Mouse (Mus musculus) 3134 (cell line): Measurements from ENCODE around the gene Cyp51.
A peak's percentile ranks its signal among the peaks of the same experiment; 100 is the strongest.
"Not testable (repeated sequence)": the region's sequence is repeated elsewhere in the genome, so short reads cannot be mapped to it uniquely, and the experiment has no call there.

ENCODE experiments used
- DNase-seq: peaks from one replicate; pipeline ENCODE4 v3.0.0-alpha.2; 2011; ENCODE audit warnings: low spot score; ENCODE audit not compliant: insufficient read length; ENCODE audit errors: extremely low read depth

The Cyp51 gene

DNA sequence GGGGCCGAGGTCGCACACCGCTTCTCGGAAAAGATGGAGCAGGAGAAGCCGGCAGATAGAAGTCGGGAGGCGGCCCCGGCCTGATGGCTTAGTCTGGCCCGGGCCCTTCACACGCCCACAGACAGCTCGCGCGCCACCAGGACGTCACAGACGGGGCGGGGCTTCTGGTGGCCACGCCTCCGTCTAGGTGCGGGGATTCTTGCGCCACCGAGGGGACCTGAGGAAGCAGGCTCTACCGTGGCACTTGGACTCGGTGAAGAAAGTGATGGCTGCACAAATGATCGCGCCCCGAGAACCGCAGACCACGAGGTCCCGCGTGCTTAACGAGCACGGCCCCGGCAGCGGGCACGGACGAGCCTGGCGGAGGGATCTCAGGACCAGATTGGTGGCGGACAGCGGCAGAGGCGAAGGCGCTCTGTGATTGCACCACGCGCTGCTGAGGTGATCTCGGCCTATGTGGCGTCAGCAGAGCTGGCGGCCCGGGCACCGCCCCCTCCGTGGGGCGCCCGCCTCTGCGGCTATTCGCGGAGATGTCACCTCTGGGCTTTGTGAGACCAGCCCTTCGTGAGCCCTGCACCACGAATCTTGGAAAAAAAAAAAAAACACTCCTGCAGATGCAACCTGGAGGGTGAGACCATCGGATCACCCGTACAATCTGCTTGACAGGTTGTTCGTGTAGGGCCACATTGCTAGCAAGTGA lies at the start of gene Cyp51:
Gene Cyp51 (minus strand): TSS at position 406 of the 700 bp plus-strand sequence.
- peak; percentile 97 for DNase-seq

DNA sequence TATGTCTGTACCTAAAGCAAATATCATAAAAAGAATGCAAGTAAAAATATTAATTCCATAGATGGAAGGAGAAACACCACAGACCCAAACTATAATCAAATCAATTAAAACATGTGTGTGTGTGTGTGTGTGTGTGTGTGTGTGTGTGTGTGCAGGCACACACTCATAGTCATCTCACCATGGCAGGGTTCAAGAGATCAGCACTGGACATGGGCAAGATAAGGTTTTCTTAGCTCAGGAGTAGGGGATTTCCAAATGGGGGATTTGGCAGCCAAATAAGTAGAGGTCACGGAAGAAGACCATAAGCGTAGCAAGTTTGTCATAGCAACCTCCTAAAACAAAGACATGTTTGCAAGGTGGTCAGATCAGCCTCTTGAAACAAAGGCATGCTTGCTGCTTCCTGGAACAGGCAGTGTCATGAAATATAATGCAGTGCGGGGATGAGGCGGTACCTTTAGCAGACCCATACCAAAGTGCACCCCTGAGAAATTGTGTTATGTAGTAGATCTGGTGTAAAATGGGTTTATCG lies 8.1 kb upstream of the Cyp51 start:
- DNase-seq, result no peak

DNA sequence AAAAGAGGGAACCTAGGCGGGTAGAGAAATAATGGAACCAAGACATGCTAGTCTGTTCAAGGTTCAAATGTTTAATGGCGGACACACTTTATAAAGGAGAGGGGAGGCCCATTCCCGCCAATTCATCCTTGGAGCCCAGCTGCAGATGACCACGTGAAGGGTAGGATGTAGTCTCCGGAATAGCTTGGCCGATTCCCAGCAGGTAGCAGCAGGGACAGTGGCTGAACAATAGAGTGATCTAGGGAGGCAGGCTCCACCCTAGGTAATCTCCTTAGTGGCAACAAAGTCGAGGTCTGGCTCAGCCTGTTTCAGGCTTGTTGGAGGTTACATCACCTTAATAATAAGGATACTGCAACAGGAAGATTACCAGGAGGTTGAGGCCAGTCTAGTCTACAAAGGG lies 2.5 kb upstream of the Cyp51 start:
- not testable (repeated sequence) for DNase-seq

DNA sequence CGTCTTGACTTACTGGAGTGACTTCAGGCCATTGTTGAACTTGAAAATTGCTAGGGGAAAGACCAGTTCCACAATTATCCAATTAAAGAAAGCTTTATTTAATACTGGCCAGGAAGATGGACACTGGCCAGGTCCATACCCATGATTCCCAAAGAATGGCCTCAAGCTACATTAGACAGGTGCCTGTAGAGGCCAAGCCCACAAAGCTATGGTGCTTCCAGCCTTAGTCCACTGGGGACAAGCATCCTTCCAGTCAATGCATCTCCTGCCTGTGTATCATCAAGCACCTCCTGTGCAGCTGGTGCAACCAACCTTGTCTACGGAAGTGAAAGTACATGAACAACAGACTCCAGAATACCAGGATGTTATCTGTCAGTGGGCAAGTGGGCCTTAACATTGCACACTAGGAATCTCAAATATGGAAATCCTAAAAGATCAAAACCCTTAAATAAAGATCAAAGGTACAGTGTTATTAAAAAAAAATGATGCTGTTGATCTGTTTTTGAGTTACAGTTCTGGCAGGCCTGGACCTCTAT lies 1.2 kb upstream of the Cyp51 start:
- no peak for DNase-seq

DNA sequence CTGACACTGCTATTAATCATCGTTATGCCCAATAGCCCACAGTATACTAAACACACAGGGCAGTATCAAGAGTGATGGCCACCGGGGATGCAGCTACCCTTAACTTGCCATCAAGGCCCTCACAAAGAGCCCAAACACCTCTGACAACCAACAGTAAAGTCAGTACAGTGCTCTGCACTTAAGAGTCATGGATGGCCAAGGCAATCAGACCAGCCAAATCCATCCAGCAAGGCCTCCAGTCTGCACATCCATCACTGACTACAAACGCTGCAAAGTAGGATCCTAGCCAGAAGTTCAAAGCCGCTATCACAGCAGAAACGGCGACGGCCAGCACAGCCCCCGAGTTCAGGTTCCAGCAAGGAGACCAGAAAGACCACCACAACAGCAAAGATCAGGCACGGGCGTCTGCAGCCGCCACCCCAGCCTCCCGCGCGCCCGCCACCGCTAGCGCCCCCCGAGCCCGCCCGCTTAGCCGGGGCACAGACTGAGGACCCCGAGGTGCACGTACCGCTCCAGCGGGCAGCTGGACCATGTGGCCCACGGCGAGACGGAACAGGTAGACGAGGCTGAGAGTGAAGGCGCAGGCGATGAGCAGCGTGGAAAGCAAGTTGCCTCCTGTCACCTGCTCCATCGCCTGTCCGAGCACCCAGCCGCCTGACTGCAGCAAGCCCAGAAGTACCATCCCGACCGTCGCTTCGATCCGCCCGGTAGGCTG lies 763 bp downstream of the Cyp51 start:
- no peak for DNase-seq

DNA sequence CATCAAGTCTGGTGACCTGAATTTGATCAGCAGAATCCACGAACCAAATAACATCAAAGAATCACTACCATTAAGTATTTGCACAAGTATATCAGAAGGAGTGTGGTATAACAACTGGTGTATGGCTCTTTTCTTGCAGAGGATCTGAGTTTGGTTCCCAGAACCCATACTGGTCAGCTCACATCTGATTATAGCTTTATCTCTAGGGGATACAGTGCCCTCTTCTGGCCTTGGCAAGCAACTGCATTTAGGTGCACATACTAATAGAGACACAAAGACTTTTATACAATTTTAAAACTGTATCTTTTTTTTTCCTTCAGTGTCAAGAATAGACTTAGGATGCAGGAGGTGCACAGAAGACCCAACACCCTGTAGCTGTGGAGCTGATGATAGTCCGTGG lies 2.8 kb downstream of the Cyp51 start:
- no peak for DNase-seq

DNA sequence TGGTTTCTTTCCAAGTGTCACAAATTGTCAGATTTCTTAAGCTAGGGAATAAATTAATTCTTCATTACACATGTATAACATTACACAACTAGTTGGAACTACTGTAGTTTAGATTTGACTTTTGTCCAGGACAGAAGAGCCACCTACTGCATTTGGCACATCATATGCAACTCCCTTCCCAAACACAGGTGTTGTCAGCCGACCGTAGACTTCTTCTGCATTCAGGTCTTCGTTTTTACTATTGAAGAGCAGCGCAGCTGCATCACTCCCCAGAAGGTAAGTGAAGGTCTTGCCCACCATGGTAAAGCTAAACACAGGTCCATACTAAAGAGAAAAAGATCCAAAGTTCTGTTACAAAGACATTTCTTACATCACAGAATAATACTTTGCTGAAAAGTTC lies 3.5 kb downstream of the Cyp51 start:
- no peak for DNase-seq

DNA sequence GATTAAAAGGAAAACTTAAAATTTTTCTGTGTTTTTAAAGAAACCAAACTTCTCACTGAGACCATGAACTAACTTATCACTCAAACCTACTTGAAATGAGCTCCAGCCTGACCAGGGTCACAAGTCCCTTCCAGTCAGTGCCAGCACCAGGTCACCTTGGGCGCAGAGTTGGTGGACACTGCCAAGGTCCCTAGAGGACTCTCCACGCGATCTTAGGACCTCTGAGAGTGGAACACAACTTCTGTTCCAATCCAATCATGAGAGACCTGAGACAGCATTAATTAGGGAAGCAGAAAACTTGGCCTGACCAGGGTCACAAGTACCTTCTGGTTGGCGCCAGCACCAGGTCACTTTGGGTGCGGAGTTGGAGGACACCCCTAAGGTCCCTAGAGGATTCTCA lies 10.1 kb downstream of the Cyp51 start:
- no peak for DNase-seq

DNA sequence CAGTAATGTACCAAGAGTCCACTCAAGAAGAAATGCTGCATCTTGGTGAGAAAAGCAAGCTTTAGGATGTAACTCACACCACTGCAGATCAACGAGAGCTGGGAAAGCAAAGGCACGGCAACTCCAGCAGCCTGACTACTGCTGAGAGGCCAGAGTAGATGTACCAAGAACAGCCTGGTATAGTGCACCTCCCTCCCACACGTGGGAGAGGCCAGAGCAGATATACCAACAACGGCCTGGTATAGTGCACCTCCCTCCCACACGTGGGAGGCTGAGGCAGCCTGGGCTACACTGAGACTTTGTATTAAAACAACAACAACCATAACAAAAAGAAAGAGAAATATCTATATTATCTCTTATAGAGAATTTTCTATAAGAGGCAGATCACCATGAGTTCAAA lies 16.4 kb downstream of the Cyp51 start:
- no peak for DNase-seq

DNA sequence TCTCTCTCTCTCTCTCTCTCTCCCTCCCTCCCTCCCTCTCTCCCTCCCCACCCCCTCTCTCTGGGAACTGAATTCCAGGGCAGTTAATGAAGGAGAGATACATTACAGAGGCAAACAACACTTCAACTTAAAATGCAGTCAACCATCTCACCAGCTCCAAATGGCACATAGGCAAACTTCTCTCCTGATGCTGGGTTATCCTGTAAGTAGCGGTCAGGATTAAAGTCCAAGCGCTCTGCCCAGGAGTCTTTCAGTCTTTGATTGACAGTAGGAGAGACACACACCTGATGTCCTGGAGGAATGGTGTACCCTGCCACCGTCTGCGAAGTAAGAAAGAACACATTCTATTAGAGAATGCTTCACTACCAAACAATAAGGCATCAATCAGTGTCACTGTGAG lies 18.2 kb downstream of the Cyp51 start:
- no peak for DNase-seq

DNA sequence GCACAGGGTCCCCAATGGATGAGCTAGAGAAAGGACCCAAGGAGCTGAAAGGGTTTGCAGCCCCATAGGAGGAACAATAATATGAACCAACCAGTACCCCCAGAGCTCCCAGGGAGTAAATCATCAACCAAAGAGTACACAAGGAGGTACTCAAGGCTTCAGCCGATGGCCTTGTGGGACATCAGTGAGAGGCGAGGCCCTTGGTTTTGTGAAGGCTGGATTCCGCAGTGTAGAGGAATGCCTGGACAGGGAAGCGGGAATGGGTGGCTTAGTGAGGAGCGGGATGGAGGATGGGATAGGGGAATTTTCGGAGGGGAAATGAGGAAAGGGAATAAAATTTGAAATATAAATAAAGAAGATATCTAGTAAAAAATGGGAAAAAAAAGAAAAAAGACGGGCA lies 19.6 kb downstream of the Cyp51 start:
- DNase-seq, result no peak

DNA sequence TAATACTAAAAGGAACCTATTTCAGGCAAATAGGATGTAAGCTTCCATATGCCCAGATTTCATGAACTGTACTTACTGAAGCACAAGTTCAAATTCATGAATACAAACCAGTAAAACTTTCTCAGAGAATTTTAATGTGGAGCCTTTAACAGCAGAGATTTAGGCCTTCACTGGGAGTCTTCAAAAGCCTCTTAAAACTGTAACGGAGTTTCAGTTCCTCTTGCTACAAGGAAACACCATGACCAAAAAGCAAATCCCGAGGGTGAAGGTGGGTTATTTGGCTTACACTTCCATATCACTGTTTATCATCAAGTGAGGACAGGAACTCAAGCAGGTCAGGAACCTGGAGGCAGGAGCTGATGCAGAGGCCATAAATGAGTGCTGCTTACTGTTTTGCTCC lies 23.0 kb downstream of the Cyp51 start:
- DNase-seq, result no peak

DNA sequence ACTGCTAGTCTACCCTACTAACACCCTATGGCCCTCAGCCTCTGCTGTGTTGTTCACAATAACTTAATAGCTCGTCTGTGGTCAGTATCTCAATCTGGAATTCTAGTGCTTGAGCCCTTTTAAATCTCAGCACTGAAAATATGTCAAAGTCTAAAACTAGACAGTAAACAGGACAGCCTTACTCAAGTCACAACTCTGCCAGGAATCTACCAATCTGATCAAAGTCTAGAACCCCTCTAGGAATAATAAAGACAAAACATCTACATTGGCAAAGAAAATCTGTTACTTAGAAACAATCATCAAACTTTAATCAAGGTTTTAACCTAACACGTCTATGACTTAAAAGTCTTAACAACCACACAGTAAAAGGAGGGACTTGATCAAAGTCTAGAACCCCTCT lies 23.7 kb downstream of the Cyp51 start:
- DNase-seq, result no peak

DNA sequence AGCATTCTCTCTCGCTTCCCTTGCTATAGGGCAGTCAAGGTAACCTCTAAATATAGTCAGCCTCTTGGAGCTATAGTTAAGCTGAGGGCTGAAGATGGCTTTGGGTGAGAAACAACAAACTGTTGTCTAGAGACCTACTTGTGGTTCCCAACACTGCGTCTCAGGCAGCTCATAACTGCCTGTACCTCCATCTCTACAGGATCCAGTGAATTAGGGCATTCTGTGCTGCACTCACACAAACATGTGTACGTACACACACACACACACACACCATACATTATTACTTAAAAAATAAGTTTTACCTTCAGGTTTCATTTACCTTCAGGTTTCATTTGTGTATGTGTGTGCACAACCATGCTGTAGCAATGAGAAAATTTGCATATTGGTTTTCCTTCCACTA lies 25.5 kb downstream of the Cyp51 start:
- no peak for DNase-seq

DNA sequence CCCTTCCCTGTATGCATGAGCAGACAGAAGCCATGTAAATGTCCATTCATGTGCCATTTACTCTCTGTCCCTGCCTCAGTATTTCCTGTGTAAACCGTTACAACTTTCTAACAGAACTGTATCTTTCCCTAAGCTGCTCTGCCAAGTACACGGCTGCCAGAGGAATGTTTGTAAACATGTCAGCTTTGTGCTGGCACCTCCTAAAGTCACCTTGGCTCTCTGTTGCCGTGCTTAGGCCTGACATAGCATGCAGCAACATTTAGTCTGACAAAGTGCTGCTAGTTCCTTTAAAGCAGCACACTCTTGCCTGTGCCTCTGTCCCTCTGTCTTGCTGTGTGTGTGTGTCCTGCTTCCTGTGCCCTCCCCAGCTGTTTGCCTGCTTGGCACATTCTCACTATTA lies 37.3 kb downstream of the Cyp51 start:
- no peak for DNase-seq

DNA sequence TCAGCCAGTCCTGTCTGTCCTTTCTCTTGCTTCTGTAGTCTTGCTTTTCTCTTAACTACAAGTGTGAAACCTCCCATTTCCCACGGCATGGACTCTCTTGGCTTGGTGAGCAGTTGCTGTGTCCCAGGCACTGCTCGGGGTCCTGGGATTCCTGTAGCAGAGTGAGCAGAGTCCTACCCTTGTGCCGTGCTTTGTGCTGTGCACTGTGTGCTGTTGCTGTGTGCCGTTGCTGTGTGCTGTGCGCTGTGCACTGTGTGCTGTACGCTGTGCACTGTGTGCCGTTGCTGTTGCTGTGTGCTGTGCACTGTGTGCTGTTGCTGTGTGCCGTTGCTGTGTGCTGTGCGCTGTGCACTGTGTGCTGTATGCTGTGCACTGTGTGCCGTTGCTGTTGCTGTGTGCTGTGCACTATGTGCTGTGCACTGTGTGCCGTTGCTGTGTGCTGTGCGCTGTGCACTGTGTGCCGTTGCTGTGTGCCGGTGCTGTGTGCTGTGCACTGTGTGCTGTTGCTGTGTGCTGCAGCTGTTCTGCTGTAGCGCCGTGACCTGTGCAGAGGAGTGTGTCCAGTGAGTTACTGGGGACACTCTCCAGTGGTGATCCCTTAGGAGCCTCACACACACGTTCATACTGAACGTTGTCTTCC lies 38.0 kb downstream of the Cyp51 start:
- DNase-seq, result no peak

DNA sequence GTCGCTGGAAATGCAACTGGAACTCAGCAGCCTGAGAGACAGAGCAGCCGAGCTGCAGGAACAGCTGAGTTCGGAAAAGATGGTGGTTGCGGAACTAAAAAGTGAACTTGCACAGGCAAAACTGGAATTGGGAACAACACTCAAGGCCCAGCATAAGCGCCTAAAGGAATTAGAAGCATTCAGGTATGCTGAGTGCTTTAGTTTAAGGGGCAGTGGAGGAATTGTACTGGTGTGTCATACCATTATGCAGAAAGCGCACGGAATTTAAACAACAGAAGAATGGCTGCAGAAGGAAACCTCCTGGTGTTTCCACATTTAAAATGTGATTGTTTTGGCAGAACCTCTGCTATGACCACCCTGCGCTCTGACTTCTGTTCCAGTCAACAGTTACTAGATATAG lies 44.2 kb downstream of the Cyp51 start:
- no peak for DNase-seq

DNA sequence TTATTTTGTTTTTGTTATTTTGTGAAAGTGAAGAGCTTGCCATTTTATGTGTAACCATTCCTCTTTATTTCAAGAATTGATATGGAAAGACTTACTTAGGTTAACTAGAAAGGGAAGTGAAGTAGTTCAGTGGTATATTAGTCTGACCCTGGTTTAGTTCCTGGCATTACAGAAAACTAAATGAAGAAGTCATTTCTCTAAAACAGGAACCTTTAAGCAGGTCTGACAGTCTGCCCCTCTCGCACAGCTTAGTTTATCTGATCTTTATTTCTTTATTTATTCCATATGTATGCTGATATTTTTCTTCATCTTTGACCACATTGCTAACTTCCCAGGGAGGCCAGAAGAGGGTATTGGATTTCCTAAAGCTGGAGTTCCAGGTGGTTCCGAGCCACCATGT lies 63.6 kb downstream of the Cyp51 start:
- DNase-seq, result no peak

DNA sequence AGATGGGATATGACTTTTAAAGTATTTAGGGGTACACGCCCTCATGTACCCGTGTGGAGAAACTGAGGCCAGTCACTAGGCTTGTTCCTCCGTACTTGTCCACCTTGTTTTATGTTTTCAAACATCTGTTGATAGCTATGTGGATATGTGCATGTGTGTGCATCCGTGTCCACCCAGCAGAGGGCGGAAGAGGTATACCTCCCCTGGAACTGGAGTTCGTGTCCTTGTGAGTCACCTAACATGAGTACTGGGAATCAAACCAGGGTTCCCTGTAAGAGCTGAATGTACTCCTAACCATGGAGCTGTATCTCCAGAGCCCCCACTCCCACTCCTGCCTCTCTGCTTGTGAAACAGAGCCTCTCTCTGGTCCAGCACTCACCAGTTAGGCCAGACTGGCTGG lies 64.2 kb downstream of the Cyp51 start:
- DNase-seq, result no peak

DNA sequence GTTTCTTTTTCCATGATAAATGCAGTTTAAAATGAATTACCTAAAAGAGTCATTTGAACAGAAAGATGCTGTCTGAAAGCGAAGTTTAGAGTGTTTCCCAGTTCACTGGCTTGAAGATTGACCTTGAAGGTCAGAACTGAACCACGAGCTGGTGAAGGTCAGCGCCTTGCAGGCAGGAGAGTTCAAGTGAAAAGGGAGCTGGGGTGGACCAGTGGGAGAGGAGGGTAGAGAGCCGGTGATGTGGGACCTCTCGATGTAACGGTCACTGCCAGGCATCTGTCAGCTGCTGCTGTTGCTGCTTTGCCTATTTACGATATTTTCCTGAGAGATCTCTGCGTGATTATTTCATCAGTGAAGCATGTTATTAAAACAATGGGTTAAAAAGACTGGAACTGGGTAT lies 65.2 kb downstream of the Cyp51 start:
- no peak for DNase-seq

DNA sequence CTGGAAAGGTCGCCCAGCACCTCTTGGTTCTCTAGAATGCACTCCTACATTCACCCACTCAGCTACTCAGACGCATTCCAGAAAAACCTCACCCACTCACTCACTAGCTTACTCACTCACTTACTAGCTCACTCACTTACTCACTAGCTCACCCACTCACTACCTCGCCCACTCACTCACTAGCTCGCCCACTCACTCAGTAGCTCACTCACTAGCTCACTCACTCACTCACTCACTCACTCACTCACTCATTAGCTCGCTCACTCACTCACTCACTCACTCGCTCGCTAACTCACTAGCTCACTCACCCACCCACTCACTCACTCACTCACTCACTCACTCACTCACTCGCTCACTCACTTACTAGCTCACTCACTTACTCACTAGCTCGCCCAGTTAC lies 67.9 kb downstream of the Cyp51 start:
- DNase-seq, result no peak

DNA sequence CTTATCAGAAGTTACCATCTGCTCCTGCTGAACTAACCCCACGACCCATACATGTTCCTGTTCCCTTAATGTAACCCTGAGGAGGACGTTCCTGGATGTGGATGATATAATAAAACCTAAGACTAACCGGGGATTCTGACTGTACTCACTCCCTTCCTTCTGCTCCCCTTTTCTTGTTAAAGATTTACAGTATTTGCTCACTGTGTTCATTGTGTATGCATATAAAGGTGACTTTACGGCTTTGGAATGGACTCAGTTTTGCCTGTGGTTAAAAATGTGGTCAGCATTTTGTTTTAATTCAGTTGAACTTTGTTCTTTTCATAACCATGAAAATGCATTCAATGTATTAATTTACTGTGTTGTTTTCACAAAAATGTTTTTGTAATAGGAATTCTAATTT lies 72.7 kb downstream of the Cyp51 start:
- no peak for DNase-seq
